Mouse (Mus musculus): ENCODE measurements at regions not wholly inside any gene's neighbourhood (a gene's known extent, or its start where the extent isn't known, plus 50 kb on each side); places are given as distances from the start of the nearest gene placed in this dataset.
A peak's percentile ranks its signal among the peaks of the same experiment; 100 is the strongest.

- no peak; the same call in 1 of the 2 replicates for ATAC-seq (replicated peaks; ENCODE audit: low FRiP score, poor library complexity, severe bottlenecking)
Observed at GRCm38 (mm10) chr3:60797808-60798207, 204.8 kb upstream of the P2ry1 start.

GRCm38 (mm10) chr3:60798461-60798860, 204.1 kb upstream of the P2ry1 start:
- no peak for ATAC-seq (replicated peaks; ENCODE audit: low FRiP score, poor library complexity, severe bottlenecking)

GRCm38 (mm10) chr3:60798862-60799261, 203.7 kb upstream of the P2ry1 start:
- no peak for ATAC-seq (replicated peaks; ENCODE audit: low FRiP score, poor library complexity, severe bottlenecking)

GRCm38 (mm10) chr3:60804711-60805293, 197.8 kb upstream of the P2ry1 start:
- ATAC-seq (replicated peaks; ENCODE audit: low FRiP score, poor library complexity, severe bottlenecking), result no peak

- no peak for ATAC-seq (replicated peaks; ENCODE audit: low FRiP score, poor library complexity, severe bottlenecking)
Observed at GRCm38 (mm10) chr3:60811924-60812323, 190.7 kb upstream of the P2ry1 start.

GRCm38 (mm10) chr3:60813485-60813884, 189.1 kb upstream of the P2ry1 start:
- no peak for ATAC-seq (replicated peaks; ENCODE audit: low FRiP score, poor library complexity, severe bottlenecking)

- ATAC-seq (replicated peaks; ENCODE audit: low FRiP score, poor library complexity, severe bottlenecking), result peak; percentile 87
Observed at GRCm38 (mm10) chr3:60819684-60820281, 182.8 kb upstream of the P2ry1 start.

- ATAC-seq (replicated peaks; ENCODE audit: low FRiP score, poor library complexity, severe bottlenecking), result peak; percentile 62
Observed at GRCm38 (mm10) chr3:60821463-60821862, 181.1 kb upstream of the P2ry1 start.

- no peak for ATAC-seq (replicated peaks; ENCODE audit: low FRiP score, poor library complexity, severe bottlenecking)
Observed at GRCm38 (mm10) chr3:60826759-60827158, 175.8 kb upstream of the P2ry1 start.

- ATAC-seq (replicated peaks; ENCODE audit: low FRiP score, poor library complexity, severe bottlenecking), result peak; percentile 91
Observed at GRCm38 (mm10) chr3:60832385-60832784, 170.2 kb upstream of the P2ry1 start.

- no peak for ATAC-seq (replicated peaks; ENCODE audit: low FRiP score, poor library complexity, severe bottlenecking)
Observed at GRCm38 (mm10) chr3:60841895-60842294, 160.7 kb upstream of the P2ry1 start.

GRCm38 (mm10) chr3:60845293-60845692, 157.3 kb upstream of the P2ry1 start:
- no peak for ATAC-seq (replicated peaks; ENCODE audit: low FRiP score, poor library complexity, severe bottlenecking)

GRCm38 (mm10) chr3:60848437-60848836, 154.2 kb upstream of the P2ry1 start:
- no peak for ATAC-seq (replicated peaks; ENCODE audit: low FRiP score, poor library complexity, severe bottlenecking)

GRCm38 (mm10) chr3:60853773-60854172, 148.8 kb upstream of the P2ry1 start:
- ATAC-seq (replicated peaks; ENCODE audit: low FRiP score, poor library complexity, severe bottlenecking), result no peak

- ATAC-seq (replicated peaks; ENCODE audit: low FRiP score, poor library complexity, severe bottlenecking), result no peak
Observed at GRCm38 (mm10) chr3:60855734-60856133, 146.9 kb upstream of the P2ry1 start.

- ATAC-seq (replicated peaks; ENCODE audit: low FRiP score, poor library complexity, severe bottlenecking), result no peak
Observed at GRCm38 (mm10) chr3:60858474-60859118, 144.0 kb upstream of the P2ry1 start.

GRCm38 (mm10) chr3:60859119-60859515, 143.5 kb upstream of the P2ry1 start:
- ATAC-seq (replicated peaks; ENCODE audit: low FRiP score, poor library complexity, severe bottlenecking), result no peak

- peak; percentile 65; the same call in 1 of the 2 replicates for ATAC-seq (replicated peaks; ENCODE audit: low FRiP score, poor library complexity, severe bottlenecking)
Observed at GRCm38 (mm10) chr3:60876858-60877257, 125.7 kb upstream of the P2ry1 start.

GRCm38 (mm10) chr3:60878880-60879279, 123.7 kb upstream of the P2ry1 start:
- no peak for ATAC-seq (replicated peaks; ENCODE audit: low FRiP score, poor library complexity, severe bottlenecking)

GRCm38 (mm10) chr3:60884027-60884426, 118.6 kb upstream of the P2ry1 start:
- ATAC-seq (replicated peaks; ENCODE audit: low FRiP score, poor library complexity, severe bottlenecking), result no peak

GRCm38 (mm10) chr3:60889191-60889861, 113.3 kb upstream of the P2ry1 start:
- no peak for ATAC-seq (replicated peaks; ENCODE audit: low FRiP score, poor library complexity, severe bottlenecking)

Data from erythroid progenitor cell, adult 5-6 weeks (primary cell).